Mouse (Mus musculus) thymus, postnatal 0 days (tissue): ENCODE data around the gene Ndufb10. TPM values are rescaled to one million over a fixed set of nuclear protein-coding genes. Genes with fewer than 3 reads are reported as not detected.

ENCODE experiments used
- DNase-seq: peaks from one replicate; pipeline ENCODE4 v3.0.0-alpha.2; 2015; ENCODE audit warnings: low spot score
- polyA plus RNA-seq: library from polyadenylated mRNA; unstranded; fragments of >200 nt; fragmentation: Nextera tagmentation; extraction: Ambion mirVana; gene quantifications from 2 replicates; pipeline ENCODE4 v1.2.1, GENCODE M21; 2015

The Ndufb10 gene
- polyA plus RNA-seq, 1 experiment from 2014 or later: 304 TPM

DNA sequence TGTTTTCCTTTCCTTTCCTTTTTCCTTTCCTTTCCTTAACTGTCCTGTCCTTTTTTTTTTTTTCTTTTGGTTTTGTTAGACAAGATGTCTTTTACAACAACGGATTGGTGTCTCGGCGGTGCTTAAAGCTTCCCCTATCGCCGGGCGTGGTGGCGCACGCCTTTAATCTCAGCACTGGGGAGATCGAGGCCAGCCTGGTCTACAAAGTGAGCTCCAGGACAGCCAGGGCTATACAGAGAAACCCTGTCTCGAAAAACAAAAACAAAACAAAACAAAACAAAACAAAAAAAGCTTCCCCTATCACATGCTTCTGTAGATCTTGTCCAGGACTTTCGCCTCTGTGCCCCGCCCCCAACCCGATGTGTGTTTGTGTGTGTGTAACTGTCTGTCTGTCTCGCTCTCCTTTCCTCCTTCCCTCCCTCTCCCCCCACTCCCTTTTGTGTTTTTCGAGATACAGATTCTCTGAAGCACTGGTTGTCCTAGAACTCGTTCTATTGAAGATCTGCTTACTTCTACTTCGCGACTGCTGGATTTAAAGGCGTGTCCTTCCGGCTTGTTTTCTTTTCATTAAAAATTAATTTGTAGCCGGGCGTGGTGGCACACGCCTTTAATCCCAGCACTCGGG lies 16.4 kb downstream of the Ndufb10 start:
- no peak for DNase-seq

- peak; percentile 95 for DNase-seq
Observed at GRCm38 (mm10) chr17:24706982-24707800, 17.1 kb downstream of the Ndufb10 start, which contains the start of gene Tbl3. TSS of gene Tbl3 (minus strand) at chr17:24707660.

DNA sequence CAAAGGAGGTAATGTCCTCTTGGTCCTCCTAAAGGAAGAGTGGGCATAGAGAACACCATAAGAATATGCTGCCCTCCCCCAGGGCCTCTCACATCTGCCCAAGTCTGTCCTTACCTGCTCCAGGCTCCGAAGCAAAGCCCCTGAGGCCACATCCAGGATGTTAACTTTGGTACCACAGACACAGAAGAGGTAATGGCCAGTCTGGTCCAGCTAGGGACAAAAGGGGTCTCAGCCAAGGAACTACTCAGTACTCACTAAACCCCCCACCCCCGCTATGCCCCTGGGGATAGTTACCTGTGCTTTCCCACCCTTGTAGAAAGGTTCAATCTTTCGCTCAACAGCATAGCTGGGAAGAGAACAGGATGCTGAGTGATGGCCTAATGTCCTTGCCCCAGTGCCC lies 18.5 kb downstream of the Ndufb10 start:
- DNase-seq: no peak

- DNase-seq: no peak
Observed at GRCm38 (mm10) chr17:24701251-24701650, 23.0 kb downstream of the Ndufb10 start.

DNA sequence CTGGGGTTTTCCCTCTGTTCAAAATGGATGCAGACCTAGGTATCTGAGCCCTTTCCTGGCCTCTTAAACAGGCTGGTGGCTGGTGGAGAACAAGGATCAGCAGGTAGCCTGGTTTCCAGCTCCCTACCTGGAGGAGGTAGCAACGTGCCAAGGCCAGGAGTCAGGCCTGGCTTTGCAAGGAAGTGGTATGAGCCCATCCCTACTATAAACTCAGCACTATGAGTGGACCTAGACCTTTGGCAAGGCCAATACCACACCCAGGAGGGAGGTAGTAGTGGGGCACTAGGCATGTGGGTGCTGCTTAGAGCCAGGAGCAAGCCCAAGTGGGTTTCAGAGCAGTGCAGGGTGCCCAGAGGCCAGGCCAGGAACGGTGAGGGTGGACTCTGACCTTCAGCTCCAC lies 24.8 kb downstream of the Ndufb10 start:
- no peak for DNase-seq

DNA sequence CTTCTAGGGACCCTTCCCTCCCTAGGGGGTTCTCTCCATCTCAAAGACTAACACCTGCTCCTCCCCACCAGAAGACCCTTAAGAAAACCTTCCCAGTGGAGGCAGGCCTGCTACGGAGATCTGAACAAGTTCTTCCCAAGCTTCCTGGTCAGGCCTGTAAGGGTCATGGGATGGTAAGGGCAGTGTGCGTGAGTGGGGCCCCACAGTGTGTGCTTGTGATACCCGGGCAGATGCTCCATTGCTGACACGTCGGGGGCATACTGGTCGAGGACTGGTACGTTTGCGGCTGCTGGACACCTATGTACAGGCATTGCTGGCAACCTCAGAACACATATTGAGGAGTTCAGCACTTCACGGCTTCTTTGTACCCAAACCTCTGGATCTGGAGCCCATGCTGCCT lies 25.6 kb downstream of the Ndufb10 start:
- DNase-seq: no peak

DNA sequence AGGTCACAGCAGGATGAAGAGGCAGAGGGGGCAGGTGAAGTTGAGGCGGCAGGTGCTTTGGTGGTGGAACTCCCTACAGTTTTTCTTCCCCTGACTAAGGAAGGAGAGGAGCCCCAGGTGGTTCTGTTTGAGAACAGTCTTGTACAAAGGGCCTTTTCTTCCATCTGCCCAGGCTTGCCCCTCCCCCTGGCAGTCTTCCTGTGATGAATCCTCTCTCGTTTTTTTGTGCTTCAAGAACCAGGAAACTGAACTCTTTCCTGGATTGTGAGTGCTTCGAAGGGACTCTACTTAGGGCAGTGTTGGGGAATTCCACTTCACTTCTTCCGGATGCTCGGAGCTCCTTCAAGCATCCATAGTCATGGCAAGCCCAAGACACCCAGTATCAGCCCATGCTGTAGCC lies 26.3 kb downstream of the Ndufb10 start:
- DNase-seq: no peak

- peak; percentile 79 for DNase-seq
Observed at GRCm38 (mm10) chr17:24696011-24696697, 28.1 kb downstream of the Ndufb10 start, which contains the start of the genes Gfer and Noxo1. TSS of gene Gfer (minus strand) at chr17:24696156. TSS of gene Noxo1 (plus strand) at chr17:24696234.

GRCm38 (mm10) chr17:24695326-24696010 lies 28.8 kb downstream of the Ndufb10 start:
- DNase-seq: no peak

DNA sequence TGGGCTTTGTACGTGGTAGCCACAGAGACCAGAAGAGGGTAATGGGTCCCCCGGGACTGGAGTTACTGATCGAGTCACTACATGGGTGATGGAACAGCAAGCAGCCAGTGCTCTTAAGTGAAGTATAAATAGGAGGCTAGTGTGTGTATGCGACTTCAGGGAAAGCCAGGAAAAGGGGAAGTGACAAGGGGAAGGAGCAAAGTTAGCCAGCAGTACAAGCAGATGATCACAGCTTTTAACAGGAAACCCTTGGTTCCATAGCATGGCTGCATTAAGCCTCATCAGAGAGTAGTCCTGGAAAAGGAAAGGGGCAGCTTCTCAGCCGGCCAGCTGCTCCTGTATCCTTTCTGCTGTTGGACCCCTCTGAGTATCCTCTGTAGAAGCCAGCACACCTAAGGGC lies 31.9 kb downstream of the Ndufb10 start:
- no peak for DNase-seq

GRCm38 (mm10) chr17:24689251-24690081 lies 34.8 kb downstream of the Ndufb10 start, which contains the start of gene Syngr3:
TSS of gene Syngr3 (minus strand) at chr17:24689955.
- no peak for DNase-seq

- no peak for DNase-seq
Observed at GRCm38 (mm10) chr17:24687599-24687998, 36.7 kb downstream of the Ndufb10 start.

DNA sequence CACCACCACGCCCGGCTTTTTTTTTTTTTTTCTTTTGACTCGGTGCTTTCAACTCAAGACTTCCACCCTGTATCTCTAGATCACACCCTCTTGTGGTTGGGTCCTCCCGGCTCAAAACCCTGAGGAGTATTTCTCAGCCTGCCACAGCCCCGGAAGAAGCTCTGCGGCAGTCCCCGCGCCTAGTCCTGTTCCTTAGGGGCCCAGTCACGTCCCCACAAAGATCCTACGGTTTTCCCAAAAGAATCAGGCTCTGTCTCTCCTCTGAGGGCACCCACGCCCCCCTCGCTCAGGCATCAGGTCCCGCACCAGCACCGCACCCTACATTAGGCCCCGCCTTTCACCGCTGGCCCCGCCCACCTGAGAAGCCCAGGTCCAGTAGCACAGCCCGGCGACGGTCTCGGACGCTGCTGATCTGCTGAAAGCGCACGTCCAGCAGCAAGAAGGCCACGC lies 37.1 kb downstream of the Ndufb10 start:
- DNase-seq: peak; percentile 70

- DNase-seq: peak; percentile 44
Observed at GRCm38 (mm10) chr17:24686514-24686913, 37.8 kb downstream of the Ndufb10 start.

DNA sequence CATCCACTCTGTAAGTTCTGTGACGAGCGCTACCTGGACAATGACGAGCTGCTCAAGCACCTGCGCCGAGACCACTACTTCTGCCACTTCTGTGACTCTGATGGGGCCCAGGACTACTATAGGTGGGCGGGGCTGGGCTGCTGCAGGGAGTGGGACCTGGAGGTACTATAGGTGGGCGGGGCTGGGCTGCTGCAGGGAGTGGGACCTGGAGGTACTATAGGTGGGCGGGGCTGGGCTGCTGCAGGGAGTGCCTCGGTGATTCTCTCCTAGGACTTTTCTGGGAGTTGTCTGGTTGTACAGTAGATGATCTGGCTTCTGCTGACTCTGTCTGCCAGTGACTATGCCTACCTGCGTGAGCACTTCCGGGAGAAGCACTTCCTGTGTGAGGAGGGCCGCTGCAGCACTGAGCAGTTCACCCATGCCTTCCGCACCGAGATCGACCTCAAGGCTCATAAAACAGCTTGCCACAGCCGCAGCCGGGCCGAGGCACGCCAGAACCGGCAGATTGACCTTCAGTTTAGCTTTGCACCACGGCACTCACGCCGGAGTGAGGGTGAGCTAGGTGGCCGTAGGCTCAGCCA lies 46.7 kb downstream of the Ndufb10 start:
- no peak for DNase-seq

DNA sequence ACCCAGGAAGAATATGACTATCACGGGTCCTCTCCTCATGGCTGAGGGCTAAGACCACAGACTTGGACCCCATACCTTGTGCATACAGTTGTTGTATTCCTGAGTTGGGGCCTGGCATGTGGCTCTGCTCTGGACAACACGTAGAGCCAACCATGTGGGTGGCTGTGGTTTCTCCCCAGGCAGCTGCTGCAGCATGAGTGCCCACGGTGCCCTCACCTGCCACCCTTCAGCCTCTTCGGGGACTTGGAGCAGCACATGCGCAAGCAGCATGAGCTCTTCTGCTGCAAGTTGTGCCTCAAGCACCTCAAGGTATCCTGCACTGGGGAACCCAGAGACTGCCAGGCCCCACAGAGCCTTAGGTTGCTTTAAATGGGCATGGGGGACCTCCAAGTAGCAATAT lies 47.4 kb downstream of the Ndufb10 start:
- no peak for DNase-seq

DNA sequence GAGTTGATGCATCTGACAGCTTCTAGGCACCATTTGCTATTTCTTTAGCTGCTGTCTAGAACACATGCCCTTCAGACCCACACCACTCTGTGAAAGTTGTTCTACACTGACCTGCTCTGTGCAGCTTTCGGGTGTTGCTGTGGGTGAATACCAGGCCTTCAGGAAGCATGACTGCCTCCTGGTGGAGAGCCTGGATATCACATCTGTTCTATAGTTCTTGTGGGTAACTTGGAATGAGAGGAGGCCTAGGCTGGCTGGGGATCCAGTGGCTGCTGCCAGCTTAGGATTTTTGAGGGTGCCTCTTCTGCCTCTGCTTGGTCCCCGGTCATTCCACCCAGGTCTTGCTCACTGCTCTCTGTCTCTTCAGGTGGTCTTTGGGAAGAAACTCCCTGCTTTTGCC lies 48.1 kb downstream of the Ndufb10 start:
- peak; percentile 78 for DNase-seq

GRCm38 (mm10) chr17:24674277-24674676 lies 50.0 kb downstream of the Ndufb10 start:
- DNase-seq: no peak

DNA sequence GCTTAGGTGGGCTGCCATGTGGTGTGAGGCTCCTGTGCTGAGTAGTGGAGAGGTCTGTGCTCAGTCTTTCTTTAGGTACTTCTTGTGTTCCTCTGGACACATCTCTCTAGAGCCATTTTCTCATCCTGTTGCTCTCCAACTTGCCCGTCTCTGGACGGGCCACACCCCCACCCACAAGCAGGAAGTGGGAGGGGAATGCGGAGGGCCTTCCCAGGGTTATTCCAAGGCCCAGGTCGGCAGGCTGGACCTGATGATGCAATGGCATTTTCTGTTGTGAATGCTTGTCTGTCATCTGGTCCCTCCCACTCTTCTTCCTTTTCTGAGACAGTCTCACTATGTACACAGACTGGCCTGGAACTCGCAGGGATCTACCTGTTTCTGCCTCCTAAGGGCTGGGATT lies 52.1 kb downstream of the Ndufb10 start:
- DNase-seq: no peak
